Comparison of ENCODE assay signal across 18 mouse cellular contexts in genomic region chr1:91618527-91619135, GRCm38 (mm10).
DNase-seq lines count a peak whose midpoint lies in the region; ATAC-seq and TF ChIP-seq lines count a peak whose summit lies in the region.
"Had no signal": no experiment of that assay in that cellular context is flagged by ENCODE, and none has a peak within 500 bp of the region (broad histone marks: within the 10 kb centered on the region; RNA-seq: fewer than 3 reads in every experiment).

No protein-coding gene starts in this region.

- H3K9me3 ChIP-seq in limb, embryonic 15.5 days = no peaks in the 10 kb centered on the region
- H3K9me3 ChIP-seq: embryonic facial prominence, embryonic 10.5 days; forebrain, embryonic 10.5 days; heart, embryonic 12.5 days; hindbrain, embryonic 15.5 days; liver, embryonic 13.5 days; midbrain, embryonic 10.5 days had no signal

- H3K4me1 ChIP-seq in limb, embryonic 15.5 days = peaks cover 47% of the 10 kb centered on the region
- H3K4me1 ChIP-seq: embryonic facial prominence, embryonic 10.5 days; liver, embryonic 13.5 days; midbrain, embryonic 10.5 days had no signal

- peak; percentile 52 for DNase-seq in kidney, adult 11 months
- no peak for DNase-seq in kidney, postnatal 4 days
- DNase-seq in brain, embryonic 14.5 days (ENCODE audit: low read depth) = peak; percentile 31
- DNase-seq in kidney, adult 8-10 months = peak; percentile 26 to 34
- no peak for DNase-seq in urinary bladder, adult 18-20 months (ENCODE audit: low spot score in 2 of 2)
- DNase-seq in gastrocnemius, adult 2 months = no peak
- DNase-seq: cerebellum, adult 11 months; liver, embryonic 13.5 days; right cerebral cortex, postnatal 25 days had no signal

- no peaks in the 10 kb centered on the region for H3K36me3 ChIP-seq in limb, embryonic 15.5 days
- H3K36me3 ChIP-seq: embryonic facial prominence, embryonic 10.5 days; forebrain, embryonic 10.5 days; heart, embryonic 12.5 days; hindbrain, embryonic 15.5 days; liver, embryonic 13.5 days; midbrain, embryonic 10.5 days had no signal

- H3K4me3 ChIP-seq in limb, embryonic 15.5 days = no peak overlapping the region
- H3K4me3 ChIP-seq in gastrocnemius, adult 2 months = no peak overlapping the region
- H3K4me3 ChIP-seq: embryonic facial prominence, embryonic 10.5 days; forebrain, embryonic 10.5 days; heart, embryonic 12.5 days; hindbrain, embryonic 15.5 days; layer of hippocampus, adult 2 months; liver, embryonic 13.5 days; midbrain, embryonic 10.5 days had no signal

- intact Hi-C loops in gastrocnemius, adult 2 months (cut with DNase I) = no loop called here

- H3K27ac ChIP-seq in limb, embryonic 15.5 days = peak overlapping the region; percentile 66
- no peak overlapping the region for H3K27ac ChIP-seq in gastrocnemius, adult 2 months
- H3K27ac ChIP-seq: embryonic facial prominence, embryonic 10.5 days; forebrain, embryonic 10.5 days; hindbrain, embryonic 15.5 days; layer of hippocampus, adult 2 months; liver, embryonic 13.5 days; midbrain, embryonic 10.5 days had no signal

- peak; percentile 68 for ATAC-seq in limb, embryonic 15.5 days (ENCODE audit: insufficient number of reproducible peaks, low FRiP score, low TSS enrichment, low read depth)
- ATAC-seq in megakaryocyte, adult 5-6 weeks (ENCODE audit: poor library complexity, severe bottlenecking) = no peak
- ATAC-seq: Patski had no signal

- H3K27me3 ChIP-seq in limb, embryonic 15.5 days = peaks cover 11% of the 10 kb centered on the region; the same call in 1 of the 2 replicates
- H3K27me3 ChIP-seq: heart, embryonic 12.5 days; hindbrain, embryonic 15.5 days; liver, embryonic 13.5 days; Patski had no signal

- no peak for TF ChIP-seq CTCF in brain, embryonic 14.5 days (IDR thresholded peaks at IDR 0.05; ENCODE audit: borderline replicate concordance, extremely low read depth, insufficient read depth, insufficient read length)
- no peak for TF ChIP-seq CTCF in gastrocnemius, adult 2 months (IDR thresholded peaks at IDR 0.05)

- no peak overlapping the region for H3K9ac ChIP-seq in limb, embryonic 15.5 days
- H3K9ac ChIP-seq: heart, embryonic 12.5 days; hindbrain, embryonic 15.5 days; liver, embryonic 13.5 days had no signal

- WGBS in limb, embryonic 15.5 days = 25% methylated on average over 14 of the region's 14 CpGs

- no peak for TF ChIP-seq POLR2A in brain, embryonic 14.5 days (IDR thresholded peaks at IDR 0.05; ENCODE audit: borderline replicate concordance, extremely low read depth, insufficient read depth, insufficient read length, poor library complexity, severe bottlenecking)

- no peak overlapping the region for H3K4me2 ChIP-seq in limb, embryonic 15.5 days
- H3K4me2 ChIP-seq: heart, embryonic 12.5 days; hindbrain, embryonic 15.5 days; liver, embryonic 13.5 days had no signal

Comparison
In these comparisons a context has a peak if more than half of its experiments do, and no peak if none do; other contexts are left out.
1. DNase-seq: peak in kidney, adult 11 months (single experiment), brain, embryonic 14.5 days (single experiment) and kidney, adult 8-10 months (2 of 2); none in kidney, postnatal 4 days (0 of 2), urinary bladder, adult 18-20 months (0 of 2) and gastrocnemius, adult 2 months (single experiment).